Mouse (Mus musculus) induced T-regulatory cell, adult 2 months (primary cell): ENCODE results near the gene Fen1.
A peak's percentile ranks its signal among the peaks of the same experiment; 100 is the strongest.

Experiments used
- DNase-seq: peaks from one replicate; pipeline ENCODE4 v3.0.0-alpha.2; 2012; ENCODE audit warnings: low read depth

The Fen1 gene

GRCm38 (mm10) chr19:10203848-10204615 lies at the start of gene Fen1, which contains the start of gene Tmem258:
TSS of gene Fen1 (minus strand) at chr19:10204169.
TSS of gene Tmem258 (plus strand) at chr19:10204014.
- DNase-seq: peak; percentile 96

DNA sequence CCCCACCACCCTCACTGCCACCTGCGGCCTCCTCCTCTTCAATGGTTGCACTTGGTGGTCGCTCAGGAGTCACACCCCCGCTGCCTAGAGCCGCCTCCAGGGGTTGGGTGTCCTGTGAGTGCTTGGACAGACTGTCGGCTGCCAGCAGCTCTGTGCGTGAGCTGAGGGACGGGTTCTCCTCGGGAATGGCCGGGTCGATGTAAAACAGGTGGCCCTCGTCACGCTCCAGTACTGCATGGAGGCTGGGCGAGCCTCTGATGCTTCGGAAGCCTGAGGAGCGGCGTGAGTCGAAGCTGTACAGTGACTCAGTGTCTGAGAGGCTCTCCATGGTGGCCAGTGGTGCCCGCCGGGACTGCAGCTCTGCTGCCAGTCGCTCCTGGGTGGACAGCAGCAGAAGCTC lies 44.2 kb upstream of the Fen1 start:
- no peak for DNase-seq

GRCm38 (mm10) chr19:10247165-10247564 lies 43.2 kb upstream of the Fen1 start:
- no peak for DNase-seq

DNA sequence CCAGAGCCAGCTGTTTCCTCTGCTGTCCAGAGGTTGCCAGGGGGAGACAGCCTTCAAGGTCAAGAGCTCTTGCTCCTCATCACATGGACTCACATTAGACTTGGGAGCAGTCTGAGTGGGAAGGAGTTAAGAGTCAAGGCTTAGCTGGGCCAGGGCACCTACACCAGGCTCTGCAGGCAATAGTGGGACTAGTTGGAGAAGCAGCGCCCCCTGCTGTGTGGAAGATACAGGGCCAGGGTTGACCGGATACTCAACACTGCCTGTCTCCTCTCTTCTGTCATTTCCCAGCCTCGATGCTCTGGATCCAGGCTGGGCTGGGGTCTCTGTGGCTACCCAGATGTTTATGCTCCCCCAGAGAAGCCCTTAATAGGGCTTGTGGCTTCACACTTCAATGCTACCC lies 40.2 kb upstream of the Fen1 start:
- peak; percentile 43 for DNase-seq

GRCm38 (mm10) chr19:10242916-10243315 lies 38.9 kb upstream of the Fen1 start:
- no peak for DNase-seq

- peak; percentile 79 for DNase-seq
Measured at GRCm38 (mm10) chr19:10240654-10241305, 36.8 kb upstream of the Fen1 start, which contains the start of gene Myrf. TSS of gene Myrf (minus strand) at chr19:10240748.

GRCm38 (mm10) chr19:10239975-10240653 lies 36.1 kb upstream of the Fen1 start:
- DNase-seq: peak; percentile 13

DNA sequence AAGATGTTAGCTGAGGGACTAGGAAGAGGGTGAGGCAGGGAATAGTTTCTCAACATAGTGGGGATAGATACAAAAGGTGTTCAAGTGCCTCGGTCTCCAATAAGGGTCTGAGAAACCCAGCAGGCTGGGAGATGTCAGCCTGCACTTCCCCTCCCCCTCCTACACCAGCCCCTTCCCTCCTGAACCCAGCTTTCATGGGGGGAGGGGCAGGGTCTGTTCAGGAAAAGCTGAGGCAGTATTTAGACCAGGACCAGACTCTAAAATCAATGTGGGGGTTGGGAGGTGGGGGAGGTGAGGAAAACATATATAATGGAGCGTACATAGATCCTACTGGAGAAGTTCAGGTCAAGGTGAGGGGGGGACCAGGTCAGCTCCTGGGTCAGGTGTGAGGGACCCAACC lies 35.5 kb upstream of the Fen1 start:
- DNase-seq: no peak

DNA sequence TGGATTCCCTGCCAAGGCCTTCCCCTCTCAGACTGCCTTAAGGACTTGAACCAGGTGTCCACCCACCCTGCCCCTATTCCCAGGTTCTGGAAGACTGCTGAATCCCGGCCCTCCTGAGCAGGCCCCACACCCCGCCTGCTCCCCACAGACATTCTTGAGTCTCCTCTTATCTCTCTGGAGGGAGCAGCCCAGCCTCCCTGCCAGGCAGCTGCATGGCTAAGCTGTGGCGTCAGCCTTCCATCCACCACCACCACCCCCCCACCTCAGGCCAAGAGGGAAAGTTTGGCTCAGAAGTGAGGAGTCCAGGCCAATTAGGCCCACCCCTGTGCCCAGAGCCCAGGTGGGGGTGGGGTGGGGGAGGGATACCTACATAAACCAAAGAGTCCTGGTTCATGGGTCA lies 34.5 kb upstream of the Fen1 start:
- no peak for DNase-seq

- no peak for DNase-seq
Measured at GRCm38 (mm10) chr19:10235784-10236565, 32.0 kb upstream of the Fen1 start.

DNA sequence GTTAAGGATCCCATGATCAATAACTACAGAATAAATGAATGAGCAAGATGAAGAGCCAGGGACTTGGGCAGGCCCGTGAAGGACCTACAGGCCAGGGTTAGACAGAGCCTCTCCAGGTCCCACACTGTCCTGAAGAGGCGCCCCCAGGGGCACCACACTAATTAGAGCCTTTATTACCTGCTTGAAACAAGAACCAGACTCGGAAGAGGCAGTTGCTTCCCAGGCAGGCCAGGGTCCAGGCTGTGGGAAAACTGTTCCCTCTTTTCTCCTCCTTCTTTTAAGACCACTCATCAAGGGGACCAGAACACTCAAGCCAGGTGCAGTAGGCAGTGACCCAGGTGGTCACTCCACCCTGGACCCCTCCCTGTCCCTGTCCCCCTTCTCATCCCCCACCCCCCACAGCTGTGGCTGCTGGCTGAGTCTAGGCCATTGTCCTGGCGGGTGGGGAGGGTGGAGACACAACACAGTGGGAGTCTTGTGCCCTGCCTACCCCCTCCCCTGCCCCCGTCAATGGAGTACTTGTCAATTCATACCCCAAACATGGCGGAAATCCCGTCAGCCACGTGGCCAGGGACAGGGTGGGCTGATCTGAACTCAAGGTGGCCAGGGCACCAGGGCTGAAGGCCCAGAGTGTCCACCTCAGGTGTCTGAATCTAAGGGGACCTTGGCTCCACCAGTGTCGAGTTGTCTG lies 28.5 kb upstream of the Fen1 start:
- no peak for DNase-seq

GRCm38 (mm10) chr19:10231871-10232270 lies 27.9 kb upstream of the Fen1 start:
- DNase-seq: no peak

DNA sequence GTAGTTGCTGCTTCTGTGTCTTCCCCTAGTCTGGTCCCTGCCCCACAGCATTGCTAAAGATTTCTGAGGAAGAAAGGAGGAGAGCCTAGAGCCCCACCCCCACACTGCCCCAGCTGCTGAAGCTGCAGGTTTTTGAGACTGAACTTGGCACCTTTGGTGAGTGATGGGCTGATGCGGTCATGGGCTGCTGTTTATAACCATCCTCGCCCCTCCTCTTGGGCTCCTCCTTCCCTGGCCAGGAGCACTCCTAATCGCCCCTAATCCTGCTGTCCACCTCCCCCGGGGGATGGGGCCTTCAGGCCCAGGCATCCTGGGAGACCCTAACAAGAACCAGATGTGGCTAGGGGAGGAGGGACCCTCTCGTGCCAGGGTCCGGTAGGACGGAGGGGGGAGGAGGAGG lies 27.0 kb upstream of the Fen1 start:
- no peak for DNase-seq

DNA sequence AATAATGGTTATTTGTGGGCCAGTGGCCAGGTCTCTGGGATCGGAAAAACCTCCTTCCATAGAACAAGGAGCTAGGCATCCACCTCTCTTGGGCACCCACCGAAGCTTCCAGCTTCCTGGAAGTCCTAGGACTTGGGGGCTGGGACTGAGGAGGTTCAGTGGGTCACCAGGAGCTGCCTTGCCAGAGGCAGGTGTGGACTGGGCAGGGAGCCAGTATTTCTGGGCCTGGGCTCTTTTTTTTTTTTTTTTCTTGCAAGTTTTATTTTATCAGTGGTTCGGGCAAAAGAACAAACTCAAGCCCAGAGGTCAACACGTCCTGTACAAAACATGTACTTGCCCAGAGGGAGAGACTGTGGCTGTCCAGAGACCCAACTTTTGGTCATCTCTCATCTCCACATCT lies 21.8 kb upstream of the Fen1 start:
- DNase-seq: no peak

- DNase-seq: no peak
Measured at GRCm38 (mm10) chr19:10224637-10225453, 20.9 kb upstream of the Fen1 start.

- no peak for DNase-seq
Measured at GRCm38 (mm10) chr19:10223561-10223960, 19.6 kb upstream of the Fen1 start.

- no peak for DNase-seq
Measured at GRCm38 (mm10) chr19:10222656-10223055, 18.7 kb upstream of the Fen1 start.

- no peak for DNase-seq
Measured at GRCm38 (mm10) chr19:10221585-10221984, 17.6 kb upstream of the Fen1 start.

DNA sequence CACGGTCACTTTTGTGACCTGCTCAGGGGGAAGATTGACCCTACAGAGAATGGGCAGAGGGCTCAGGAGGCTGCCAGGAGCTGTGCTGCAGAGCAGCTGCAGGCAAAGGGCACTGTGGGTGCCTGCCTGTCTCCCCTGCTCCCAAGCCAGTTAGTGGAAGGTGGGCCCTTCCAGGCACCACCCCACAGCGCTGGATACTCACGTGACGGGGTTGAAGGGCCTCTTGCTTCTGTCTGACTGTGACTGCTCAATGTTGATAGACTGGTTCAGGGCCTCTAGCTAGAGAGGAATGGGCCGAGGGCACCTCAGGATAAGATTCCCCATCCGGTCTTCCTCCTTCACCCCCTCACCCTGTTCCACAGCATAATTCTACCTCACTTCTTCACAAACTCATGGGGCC lies 15.6 kb upstream of the Fen1 start:
- no peak for DNase-seq

DNA sequence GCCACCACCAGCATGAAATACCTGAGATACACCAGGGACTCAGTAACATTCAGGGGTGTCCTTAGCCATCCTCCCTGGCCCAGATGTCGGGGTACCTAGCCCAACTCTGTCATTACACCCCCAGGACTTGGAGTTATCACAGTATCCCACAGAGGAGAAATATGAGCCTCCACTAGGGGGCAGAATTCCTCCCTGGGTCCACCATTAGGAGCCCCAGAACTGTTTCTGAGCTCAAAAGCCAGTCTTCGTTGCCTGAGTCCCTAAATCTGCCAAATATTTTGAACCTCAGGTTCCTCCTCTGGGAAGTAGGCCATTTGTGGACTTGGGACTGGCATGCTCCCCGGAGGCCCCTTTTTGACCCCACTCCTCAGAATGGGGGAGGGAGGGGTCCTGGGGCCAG lies 15.1 kb upstream of the Fen1 start:
- DNase-seq: peak; percentile 66

DNA sequence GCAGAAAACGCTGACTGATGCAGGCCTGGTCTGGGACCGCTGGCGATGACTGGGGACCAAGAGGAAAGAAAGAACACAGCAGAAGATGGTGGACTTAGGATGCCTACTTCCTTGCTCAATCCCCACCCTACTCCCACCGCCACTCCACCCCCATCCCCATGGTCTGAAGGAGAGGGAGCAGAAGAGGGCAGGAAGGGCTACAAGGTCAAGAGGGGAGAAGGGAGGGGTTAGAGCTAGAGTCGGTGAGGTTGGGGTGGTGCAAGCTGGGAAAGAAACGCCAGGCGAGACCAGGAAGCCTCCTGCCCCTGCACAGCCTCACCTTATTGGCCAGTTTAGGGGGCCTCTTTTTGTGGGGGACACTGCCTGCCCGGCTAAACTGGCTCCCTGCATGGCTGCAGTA lies 12.1 kb upstream of the Fen1 start:
- DNase-seq: no peak
